Mouse (Mus musculus) CH12.LX (cell line): Measurements from ENCODE around the gene Gm21680. TPM values are rescaled to one million over a fixed set of nuclear protein-coding genes. Genes with fewer than 3 reads are reported as not detected.
"Not testable (repeated sequence)": the region's sequence is repeated elsewhere in the genome, so short reads cannot be mapped to it uniquely, and the experiment has no call there.

Experiments
- DNase-seq: peaks from one replicate; pipeline ENCODE4 v3.0.0-alpha.2; 2013; ENCODE audit errors: extremely low read depth
- H3K27ac ChIP-seq: 2 replicates; pipeline ENCODE4 v1.5.1; 2012; ENCODE audit warnings: low read depth, mild to moderate bottlenecking, control low read depth, moderate library complexity; ENCODE audit not compliant: insufficient read depth
- H3K27me3 ChIP-seq: replicated peaks from 2 replicates; pipeline ENCODE3; 2012; ENCODE audit warnings: inconsistent platforms
- H3K36me3 ChIP-seq, 2 experiments: replicated peaks in 1 of 2; 2 replicates each; pipeline versions ENCODE3 to v1.6.1; 2012; ENCODE audit warnings: inconsistent platforms in 1 of 2, low read length in 1 of 2, mild to moderate bottlenecking in 1 of 2, mixed read lengths in 1 of 2, moderate library complexity in 1 of 2; ENCODE audit not compliant: control insufficient read depth in 1 of 2, insufficient read depth in 1 of 2
- H3K4me1 ChIP-seq, 2 experiments: 2 replicates each; pipeline ENCODE4 v1.6.1; 2012; ENCODE audit warnings: inconsistent platforms in 1 of 2, moderate library complexity in 1 of 2; ENCODE audit not compliant: insufficient read depth in 2 of 2, control insufficient read depth in 1 of 2
- H3K4me2 ChIP-seq: 2 replicates; pipeline ENCODE4 v1.6.1; 2012; ENCODE audit warnings: low read depth, mild to moderate bottlenecking, control low read depth; ENCODE audit not compliant: poor library complexity, insufficient read depth, severe bottlenecking
- H3K4me3 ChIP-seq, 3 experiments: fragments of 150-350 bp in 1 of 3; sonication (generic) in 1 of 3; replicated peaks in 1 of 3; 2 replicates each; pipeline versions ENCODE3 to v1.5.1; 2011 to 2012; ENCODE audit warnings: low read depth in 2 of 3, low read length in 2 of 3, mild to moderate bottlenecking in 2 of 3, moderate library complexity in 2 of 3, control low read depth in 1 of 3, improper control_type of control experiment in 1 of 3, inconsistent platforms in 1 of 3, mixed read lengths in 1 of 3; ENCODE audit not compliant: poor library complexity in 1 of 3
- H3K79me2 ChIP-seq: replicated peaks from 2 replicates; pipeline ENCODE4 v1.6.1; 2012; ENCODE audit warnings: mild to moderate bottlenecking, moderate library complexity; ENCODE audit not compliant: control insufficient read depth, poor library complexity, insufficient read depth, severe bottlenecking; ENCODE audit errors: extremely low read depth
- H3K9ac ChIP-seq: 2 replicates; pipeline ENCODE4 v1.6.1; 2012; ENCODE audit warnings: low read depth, mild to moderate bottlenecking, control low read depth, moderate library complexity; ENCODE audit not compliant: insufficient read depth
- H3K9me3 ChIP-seq: replicated peaks from 2 replicates; pipeline ENCODE3; 2012; ENCODE audit warnings: low read length, inconsistent platforms, mixed read lengths
- dilution Hi-C: fragments of 300-500 bp; cut with MboI; formaldehyde crosslinking; loops from 2 replicates; pipeline ENCODE4 v1.14.3; 2020; ENCODE audit warnings: low sequenced_read_pairs; ENCODE audit not compliant: extremely low pct_unique_long_range_greater_than_20kb, extremely low pct_ligation_motif_present
- in situ Hi-C: fragments of 300-500 bp; cut with MboI; formaldehyde crosslinking; loops from 3 replicates; pipeline ENCODE4 v1.14.3; 2019; ENCODE audit warnings: low sequenced_read_pairs, low pct_ligation_motif_present, low pct_unique_long_range_greater_than_20kb, mixed read lengths
- polyA plus RNA-seq: library from polyadenylated mRNA; unstranded; fragments of >175 nt; gene quantifications from 2 replicates; pipeline ENCODE4 v1.2.1, GENCODE M21; 2012; ENCODE audit warnings: low read depth; ENCODE audit not compliant: insufficient read length
- total RNA-seq, 2 experiments: library from RNA; depleted of rRNA; stranded (reverse); fragments of 300-350 nt in 1 of 2; fragments of >200 nt in 1 of 2; gene quantifications; 2 replicates each; pipeline ENCODE4 v1.2.3; 2012 to 2014

Gene Gm21680
- total and polyA plus RNA-seq, 3 experiments: not detected

DNA sequence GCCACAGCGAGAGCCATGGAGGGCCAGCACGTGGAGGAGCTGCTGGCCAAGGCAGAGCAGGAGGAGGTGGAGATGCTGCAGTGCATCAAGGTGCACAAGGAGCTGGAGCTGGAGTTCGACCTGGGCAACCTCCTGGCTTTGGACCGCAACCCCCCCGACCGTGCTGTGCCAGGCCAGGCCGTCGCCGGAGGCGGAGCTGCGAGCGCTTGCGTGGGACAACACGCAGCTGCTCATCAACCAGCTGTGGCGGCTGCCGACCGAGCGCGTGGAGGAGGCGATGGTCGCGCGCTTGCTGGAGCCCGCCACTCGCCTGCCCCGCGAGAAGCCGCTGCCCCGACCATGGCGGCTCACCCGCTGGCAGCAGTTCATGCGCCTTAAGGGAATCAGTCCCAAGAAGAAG, 15.9 kb downstream of the Gm21680 start:
- H3K4me3 ChIP-seq, dilution Hi-C loops, H3K4me2 ChIP-seq, H3K27me3 ChIP-seq, H3K4me1 ChIP-seq, in situ Hi-C loops, H3K79me2 ChIP-seq, H3K27ac ChIP-seq, H3K9me3 ChIP-seq, H3K9ac ChIP-seq, H3K36me3 ChIP-seq, DNase-seq: not testable (repeated sequence)

GRCm38 (mm10) chr5:25954317-25954716, 18.1 kb downstream of the Gm21680 start, which contains the start of gene Gm21671:
Gm21671 (minus strand) TSS chr5:25954417.
- H3K4me1 ChIP-seq, H3K27ac ChIP-seq, H3K36me3 ChIP-seq, H3K9ac ChIP-seq, H3K9me3 ChIP-seq, H3K27me3 ChIP-seq, H3K79me2 ChIP-seq, DNase-seq, H3K4me3 ChIP-seq, H3K4me2 ChIP-seq, in situ Hi-C loops, dilution Hi-C loops: not testable (repeated sequence)

DNA sequence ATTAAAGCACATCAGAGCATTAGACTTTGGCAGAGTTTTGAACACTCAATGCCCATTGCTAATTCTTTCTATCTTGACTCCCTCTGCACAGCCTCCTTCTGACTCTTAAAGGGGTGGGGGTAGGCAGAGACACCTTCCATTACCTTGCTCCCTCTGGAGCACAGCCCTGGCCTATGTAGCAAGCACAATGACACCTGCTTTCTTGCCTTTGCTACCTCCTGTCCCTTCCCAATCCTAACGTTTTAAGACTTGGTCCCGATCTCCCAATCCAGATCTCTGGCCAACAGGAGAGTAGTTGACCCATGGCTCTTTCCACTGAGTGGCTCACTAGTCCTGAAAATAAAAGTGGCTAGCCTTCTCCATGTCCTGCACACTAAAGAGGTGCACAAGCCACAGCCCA, 27.1 kb downstream of the Gm21680 start:
- DNase-seq, H3K79me2 ChIP-seq, H3K9me3 ChIP-seq, H3K36me3 ChIP-seq, H3K9ac ChIP-seq, H3K4me1 ChIP-seq, dilution Hi-C loops, H3K27me3 ChIP-seq, H3K4me2 ChIP-seq, H3K4me3 ChIP-seq, H3K27ac ChIP-seq, in situ Hi-C loops: not testable (repeated sequence)

DNA sequence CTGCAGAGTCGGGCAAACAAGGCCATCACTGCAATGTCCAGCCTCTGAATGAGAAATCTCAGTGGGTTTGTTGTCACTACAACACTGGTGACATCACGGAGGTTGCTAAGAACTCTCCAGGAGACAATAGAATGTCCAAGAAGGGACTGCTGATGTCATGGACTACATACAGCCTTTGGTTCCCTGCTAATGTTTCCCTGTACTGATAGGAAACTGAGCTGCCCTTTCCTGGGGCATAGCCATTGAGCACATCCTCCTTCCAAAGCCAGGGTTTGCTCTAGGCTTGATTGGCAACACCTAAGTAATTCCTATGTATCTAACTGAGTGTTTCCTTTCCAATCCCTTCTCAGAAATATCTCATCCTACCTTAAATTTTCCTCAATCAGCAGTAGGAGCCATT, 30.2 kb downstream of the Gm21680 start, which contains the start of gene Gm21663:
Gm21663 (minus strand) TSS at position 101 of the 400 bp plus-strand sequence.
- H3K9me3 ChIP-seq, H3K9ac ChIP-seq, H3K4me3 ChIP-seq, H3K27me3 ChIP-seq, H3K27ac ChIP-seq, H3K4me1 ChIP-seq, in situ Hi-C loops, dilution Hi-C loops, H3K4me2 ChIP-seq, H3K79me2 ChIP-seq, DNase-seq, H3K36me3 ChIP-seq: not testable (repeated sequence)

Other genes with a start within 250 kb of the Gm21680 start
- gene Actr3b, start 212.7 kb downstream of the Gm21680 start, total RNA-seq (2012; rRNA removed): 1.3 and 1.7 TPM in 2 replicates
- gene Actr3b, start 212.7 kb downstream of the Gm21680 start, total RNA-seq (2014; rRNA removed): 3.9 and 4.5 TPM in 2 replicates
- gene Actr3b, start 212.7 kb downstream of the Gm21680 start, polyA plus RNA-seq: 4.7 and 6.8 TPM in 2 replicates
- gene Gm21663, start 30.3 kb downstream of the Gm21680 start, total RNA-seq (2012; rRNA removed): not detected in 2 replicates
- gene Gm21663, start 30.3 kb downstream of the Gm21680 start, total RNA-seq (2014; rRNA removed): not detected in 2 replicates
- not detected in 2 replicates for gene Gm21663, start 30.3 kb downstream of the Gm21680 start, polyA plus RNA-seq
- not detected in 2 replicates for gene Gm21671, start 18.2 kb downstream of the Gm21680 start, total RNA-seq (2012; rRNA removed)
- not detected in 2 replicates for gene Gm21671, start 18.2 kb downstream of the Gm21680 start, total RNA-seq (2014; rRNA removed)
- gene Gm21671, start 18.2 kb downstream of the Gm21680 start, polyA plus RNA-seq: not detected in 2 replicates
- gene Gm21698, start 16.0 kb upstream of the Gm21680 start, total RNA-seq (2012; rRNA removed): not detected in 2 replicates
- gene Gm21698, start 16.0 kb upstream of the Gm21680 start, total RNA-seq (2014; rRNA removed): not detected in 2 replicates
- gene Gm21698, start 16.0 kb upstream of the Gm21680 start, polyA plus RNA-seq: not detected in 2 replicates
- not detected in 2 replicates for gene Gm1979, start 32.1 kb upstream of the Gm21680 start, total RNA-seq (2012; rRNA removed)
- not detected in 2 replicates for gene Gm1979, start 32.1 kb upstream of the Gm21680 start, total RNA-seq (2014; rRNA removed)
- gene Gm1979, start 32.1 kb upstream of the Gm21680 start, polyA plus RNA-seq: not detected in 2 replicates
- not detected in 2 replicates for gene Gm5862, start 50.3 kb upstream of the Gm21680 start, total RNA-seq (2012; rRNA removed)
- not detected in 2 replicates for gene Gm5862, start 50.3 kb upstream of the Gm21680 start, total RNA-seq (2014; rRNA removed)
- gene Gm5862, start 50.3 kb upstream of the Gm21680 start, polyA plus RNA-seq: not detected in 2 replicates
- gene Speer4a, start 66.9 kb upstream of the Gm21680 start, total RNA-seq (2012; rRNA removed): not detected in 2 replicates
- not detected in 2 replicates for gene Speer4a, start 66.9 kb upstream of the Gm21680 start, total RNA-seq (2014; rRNA removed)
- not detected in 2 replicates for gene Speer4a, start 66.9 kb upstream of the Gm21680 start, polyA plus RNA-seq
- gene Gm7347, start 85.9 kb upstream of the Gm21680 start, total RNA-seq (2012; rRNA removed): not detected in 2 replicates
- not detected in 2 replicates for gene Gm7347, start 85.9 kb upstream of the Gm21680 start, total RNA-seq (2014; rRNA removed)
- not detected in 2 replicates for gene Gm7347, start 85.9 kb upstream of the Gm21680 start, polyA plus RNA-seq
- not detected in 2 replicates for gene Gm10471, start 116.6 kb upstream of the Gm21680 start, total RNA-seq (2012; rRNA removed)
- not detected in 2 replicates for gene Gm10471, start 116.6 kb upstream of the Gm21680 start, total RNA-seq (2014; rRNA removed)
- gene Gm10471, start 116.6 kb upstream of the Gm21680 start, polyA plus RNA-seq: not detected in 2 replicates
- gene 5031410I06Rik, start 132.7 kb upstream of the Gm21680 start, total RNA-seq (2012; rRNA removed): not detected in 2 replicates
- gene 5031410I06Rik, start 132.7 kb upstream of the Gm21680 start, total RNA-seq (2014; rRNA removed): not detected in 2 replicates
- not detected in 2 replicates for gene 5031410I06Rik, start 132.7 kb upstream of the Gm21680 start, polyA plus RNA-seq
- not detected in 2 replicates for gene Gm10220, start 148.8 kb upstream of the Gm21680 start, total RNA-seq (2012; rRNA removed)
- not detected in 2 replicates for gene Gm10220, start 148.8 kb upstream of the Gm21680 start, total RNA-seq (2014; rRNA removed)
- not detected in 2 replicates for gene Gm10220, start 148.8 kb upstream of the Gm21680 start, polyA plus RNA-seq